Mouse (Mus musculus) liver, embryonic 15.5 days (tissue): ENCODE measurements around the gene Prrc2c. TPM values are rescaled to one million over a fixed set of nuclear protein-coding genes. Genes with fewer than 3 reads are reported as not detected.

Source experiments
- ATAC-seq: fragments of 200-750 bp; cut with Nextera tagmentation; 2 replicates; pipeline ENCODE4 v1.8.0; 2017; ENCODE audit warnings: moderate number of reproducible peaks, mild to moderate bottlenecking, moderate library complexity; ENCODE audit not compliant: insufficient read depth
- H3K27ac ChIP-seq: fragments of 300-500 bp; sonication (generic); replicated peaks from 2 replicates; pipeline ENCODE4 v1.5.1; 2015; ENCODE audit warnings: mild to moderate bottlenecking, inconsistent platforms
- H3K27me3 ChIP-seq: fragments of 300-500 bp; sonication (generic); 2 replicates; pipeline ENCODE4 v1.6.1; 2015; ENCODE audit warnings: mild to moderate bottlenecking, inconsistent platforms
- H3K36me3 ChIP-seq: fragments of 300-500 bp; sonication (generic); replicated peaks from 2 replicates; pipeline ENCODE4 v1.6.1; 2015; ENCODE audit warnings: moderate library complexity, mild to moderate bottlenecking, inconsistent platforms
- H3K4me1 ChIP-seq: fragments of 300-500 bp; sonication (generic); replicated peaks from 2 replicates; pipeline ENCODE4 v1.6.1; 2015; ENCODE audit warnings: inconsistent platforms
- H3K4me2 ChIP-seq: fragments of 300-500 bp; sonication (generic); 2 replicates; pipeline ENCODE4 v1.6.1; 2015; ENCODE audit warnings: moderate library complexity, mild to moderate bottlenecking, inconsistent platforms
- H3K4me3 ChIP-seq: fragments of 300-500 bp; sonication (generic); replicated peaks from 2 replicates; pipeline ENCODE4 v1.5.1; 2015; ENCODE audit warnings: mild to moderate bottlenecking, inconsistent platforms
- H3K9ac ChIP-seq: fragments of 300-500 bp; sonication (generic); 2 replicates; pipeline ENCODE4 v1.6.1; 2015; ENCODE audit warnings: moderate library complexity, mild to moderate bottlenecking, inconsistent platforms
- H3K9me3 ChIP-seq: fragments of 300-500 bp; sonication (generic); replicated peaks from 2 replicates; pipeline ENCODE4 v1.6.1; 2016; ENCODE audit warnings: inconsistent platforms
- WGBS: fragments of 180-500 bp; shearing (Covaris S2); methylation state at CpG from one replicate; pipeline ENCODE4 v1.1.7; 2015; ENCODE audit warnings: mixed read lengths; ENCODE audit not compliant: insufficient replicate concordance; 5-methylcytosine and 5-hydroxymethylcytosine counted together
- polyA plus RNA-seq: library from polyadenylated mRNA; unstranded; fragments of >200 nt; fragmentation: Nextera tagmentation; extraction: Ambion mirVana; gene quantifications from 2 replicates; pipeline ENCODE4 v1.2.1, GENCODE M21; 2015

Prrc2c gene
- polyA plus RNA-seq, 1 experiment from 2014 or later, result 33.4 TPM

- 5% methylated on average over 11 of the region's 11 CpGs for WGBS
- peaks cover 4% of the 10 kb centered on the region; the same call in 1 of the 2 replicates for H3K4me1 ChIP-seq
- H3K9me3 ChIP-seq, result no peaks in the 10 kb centered on the region
- peak; percentile 74 for ATAC-seq
- no peaks in the 10 kb centered on the region for H3K27me3 ChIP-seq
- H3K9ac ChIP-seq, result no peak overlapping the region
- peaks cover 12% of the 10 kb centered on the region; the same call in 1 of the 2 replicates for H3K36me3 ChIP-seq
- H3K4me3 ChIP-seq, result peak overlapping the region; percentile 26; the same call in 1 of the 2 replicates
- H3K27ac ChIP-seq, result no peak overlapping the region
- H3K4me2 ChIP-seq, result peak overlapping the region; percentile 61
Measured at GRCm38 (mm10) chr1:162665486-162666174, 74.7 kb downstream of the Prrc2c start.

- Histone ChIP-seq H3K4me1 (peaks cover 8% of the 10 kb centered on the region; the same call in 1 of the 2 replicates), H3K36me3 (0 out of 2 replicates have a peak, but pooled peaks cover 6% of the 10 kb centered on the region), H3K27me3 (no peaks in the 10 kb centered on the region), H3K9ac (no peak overlapping the region), H3K9me3 (no peaks in the 10 kb centered on the region), H3K27ac (no peak overlapping the region), H3K4me2 (peak overlapping the region; percentile 61; the same call in 1 of the 2 replicates), H3K4me3 (no peak overlapping the region; the same call in 1 of the 2 replicates)
- 12% methylated on average over 10 of the region's 10 CpGs for WGBS
- peak; percentile 86 for ATAC-seq
Measured at GRCm38 (mm10) chr1:162664826-162665475, 75.4 kb downstream of the Prrc2c start.

GRCm38 (mm10) chr1:162660276-162660860, 80.0 kb downstream of the Prrc2c start:
- ATAC-seq, result no peak
- no peaks in the 10 kb centered on the region for H3K27me3 ChIP-seq
- no peak overlapping the region for H3K4me2 ChIP-seq
- no peak overlapping the region for H3K9ac ChIP-seq
- no peak overlapping the region for H3K4me3 ChIP-seq
- WGBS, result 58% methylated on average over 11 of the region's 11 CpGs
- H3K36me3 ChIP-seq, result no peaks in the 10 kb centered on the region
- H3K4me1 ChIP-seq, result peaks cover 4% of the 10 kb centered on the region; the same call in 1 of the 2 replicates
- no peak overlapping the region for H3K27ac ChIP-seq
- H3K9me3 ChIP-seq, result no peaks in the 10 kb centered on the region

GRCm38 (mm10) chr1:162658119-162658518, 82.2 kb downstream of the Prrc2c start, which contains the start of gene Myocos:
Gene Myocos, minus strand, starts transcription at chr1:162658219.
- no peaks in the 10 kb centered on the region for H3K36me3 ChIP-seq
- no peak within 1 kb of the TSS for H3K4me3 ChIP-seq
- ATAC-seq, result no peak
- H3K9ac ChIP-seq, result no peak within 1 kb of the TSS
- H3K27ac ChIP-seq, result no peak within 1 kb of the TSS
- H3K27me3 ChIP-seq, result no peaks in the 10 kb centered on the region
- no peaks in the 10 kb centered on the region for H3K9me3 ChIP-seq
- no peak within 1 kb of the TSS for H3K4me2 ChIP-seq
- H3K4me1 ChIP-seq, result peaks cover 4% of the 10 kb centered on the region; the same call in 1 of the 2 replicates
- 70% methylated on average over 7 of the region's 7 CpGs for WGBS

GRCm38 (mm10) chr1:162648416-162648815, 91.9 kb downstream of the Prrc2c start:
- WGBS, result 79% methylated on average over 14 of the region's 14 CpGs
- H3K4me1 ChIP-seq, result no peaks in the 10 kb centered on the region
- H3K9me3 ChIP-seq, result no peaks in the 10 kb centered on the region
- H3K36me3 ChIP-seq, result no peaks in the 10 kb centered on the region
- H3K27me3 ChIP-seq, result no peaks in the 10 kb centered on the region
- H3K4me2 ChIP-seq, result no peak overlapping the region
- no peak overlapping the region for H3K4me3 ChIP-seq
- no peak overlapping the region for H3K27ac ChIP-seq
- no peak for ATAC-seq
- H3K9ac ChIP-seq, result no peak overlapping the region

GRCm38 (mm10) chr1:162646083-162646686, 94.2 kb downstream of the Prrc2c start:
- Histone ChIP-seq H3K27ac (no peak overlapping the region), H3K36me3 (no peaks in the 10 kb centered on the region), H3K27me3 (no peaks in the 10 kb centered on the region), H3K4me1 (no peaks in the 10 kb centered on the region), H3K4me3 (no peak overlapping the region), H3K9me3 (no peaks in the 10 kb centered on the region), H3K4me2 (no peak overlapping the region), H3K9ac (no peak overlapping the region)
- WGBS, result 55% methylated on average over 10 of the region's 10 CpGs
- no peak for ATAC-seq

GRCm38 (mm10) chr1:162643752-162644151, 96.6 kb downstream of the Prrc2c start:
- ATAC-seq, result no peak
- WGBS, result 43% methylated on average over 4 of the region's 4 CpGs

GRCm38 (mm10) chr1:162642591-162642990, 97.8 kb downstream of the Prrc2c start:
- Histone ChIP-seq H3K9ac (no peak overlapping the region), H3K27ac (no peak overlapping the region), H3K27me3 (no peaks in the 10 kb centered on the region), H3K36me3 (no peaks in the 10 kb centered on the region), H3K4me2 (no peak overlapping the region), H3K9me3 (no peaks in the 10 kb centered on the region), H3K4me1 (no peaks in the 10 kb centered on the region), H3K4me3 (no peak overlapping the region)
- no peak for ATAC-seq
- 51% methylated on average over 3 of the region's 3 CpGs for WGBS

More at GRCm38 (mm10) chr1:162643752-162644151, 96.6 kb downstream of the Prrc2c start:
- Histone ChIP-seq H3K27ac (no peak overlapping the region), H3K36me3 (no peaks in the 10 kb centered on the region), H3K9me3 (no peaks in the 10 kb centered on the region), H3K4me1 (no peaks in the 10 kb centered on the region), H3K9ac (no peak overlapping the region), H3K4me2 (no peak overlapping the region), H3K27me3 (no peaks in the 10 kb centered on the region), H3K4me3 (no peak overlapping the region)

- no peak overlapping the region for H3K4me2 ChIP-seq
- H3K36me3 ChIP-seq, result no peaks in the 10 kb centered on the region
- ATAC-seq, result no peak
- H3K9me3 ChIP-seq, result no peaks in the 10 kb centered on the region
- 56% methylated on average over 1 of the region's 1 CpGs for WGBS
- no peak overlapping the region for H3K9ac ChIP-seq
- no peaks in the 10 kb centered on the region for H3K27me3 ChIP-seq
- no peaks in the 10 kb centered on the region for H3K4me1 ChIP-seq
- no peak overlapping the region for H3K27ac ChIP-seq
- H3K4me3 ChIP-seq, result no peak overlapping the region
Measured at GRCm38 (mm10) chr1:162639861-162640260, 100.5 kb downstream of the Prrc2c start.

- H3K9me3 ChIP-seq, result no peaks in the 10 kb centered on the region
Measured at GRCm38 (mm10) chr1:162639051-162639750, 101.2 kb downstream of the Prrc2c start, which contains the start of gene Myoc. Gene Myoc, plus strand, starts transcription at chr1:162639155.

More at GRCm38 (mm10) chr1:162639051-162639750, 101.2 kb downstream of the Prrc2c start, which contains the start of gene Myoc:
- ATAC-seq, result no peak
- Histone ChIP-seq H3K27ac (no peak within 1 kb of the TSS), H3K4me1 (no peaks in the 10 kb centered on the region), H3K27me3 (no peaks in the 10 kb centered on the region), H3K36me3 (no peaks in the 10 kb centered on the region), H3K4me2 (no peak within 1 kb of the TSS), H3K9ac (no peak within 1 kb of the TSS), H3K4me3 (no peak within 1 kb of the TSS)
- 56% methylated on average over 10 of the region's 10 CpGs for WGBS
